Mouse (Mus musculus): Measurements from ENCODE around the gene Zfp174. TPM values are rescaled to one million over a fixed set of nuclear protein-coding genes. Genes with fewer than 3 reads are reported as not detected.

Gene Zfp174
- polyA plus RNA-seq, 1 experiment from 2014 or later = 0.72 TPM

- Histone ChIP-seq H3K4me1 (ENCODE audit: insufficient read depth, low read depth, low read length) (no peaks in the 10 kb centered on the region), H3K9ac (replicated peaks; ENCODE audit: low read depth) (no peak within 1 kb of the TSS), H3K4me3 (ENCODE audit: low read depth, low read length) (no peak within 1 kb of the TSS), H3K9me3 (ENCODE audit: low read length) (no peaks in the 10 kb centered on the region), H3K4me2 (replicated peaks; ENCODE audit: low read depth, low read length) (no peak within 1 kb of the TSS), H3K27me3 (replicated peaks; ENCODE audit: insufficient read depth, low read length) (no peaks in the 10 kb centered on the region), H3K27ac (ENCODE audit: low read length) (no peak within 1 kb of the TSS), H3K36me3 (ENCODE audit: insufficient read depth, low read length) (no peaks in the 10 kb centered on the region)
- DNase-seq (ENCODE audit: low spot score) (no peak), ATAC-seq (no peak)
- TF ChIP-seq CTCF (IDR thresholded peaks at IDR 0.05) (peak; percentile 31), EP300 (IDR thresholded peaks at IDR 0.05) (no peak)
These were observed 16.4 kb upstream of the Zfp174 start, which contains the start of gene Olfr15 for GRCm38 (mm10) chr16:3830588-3831109. TSS of gene Olfr15 (plus strand) at chr16:3830878.

DNA sequence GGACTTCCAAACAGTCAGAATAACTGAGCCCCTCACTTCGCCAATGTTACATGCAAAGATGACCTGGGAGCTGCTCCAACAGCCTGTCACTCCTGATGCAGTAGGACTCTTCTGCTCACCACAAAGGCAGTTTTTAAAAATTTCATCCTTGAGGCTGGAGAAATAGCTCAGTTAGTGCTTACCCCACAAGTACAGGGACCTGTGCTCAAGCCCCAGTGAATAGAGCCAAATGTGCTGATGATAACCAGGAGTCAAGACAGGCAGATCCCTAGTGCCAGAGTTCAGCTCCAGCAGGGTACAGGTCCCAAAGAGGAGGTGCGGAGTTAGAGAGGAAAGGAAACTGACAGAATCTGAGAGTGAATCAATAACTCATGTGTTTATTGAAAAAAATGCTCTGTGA is 11.6 kb upstream of the Zfp174 start:
- H3K9me3 ChIP-seq (ENCODE audit: low read length) = no peaks in the 10 kb centered on the region
- no peak for DNase-seq (ENCODE audit: low spot score)
- H3K36me3 ChIP-seq (ENCODE audit: insufficient read depth, low read length) = no peaks in the 10 kb centered on the region
- no peak overlapping the region for H3K9ac ChIP-seq (replicated peaks; ENCODE audit: low read depth)
- H3K4me2 ChIP-seq (replicated peaks; ENCODE audit: low read depth, low read length) = no peak overlapping the region
- H3K4me3 ChIP-seq (ENCODE audit: low read depth, low read length) = no peak overlapping the region
- no peak for TF ChIP-seq EP300 (IDR thresholded peaks at IDR 0.05)
- TF ChIP-seq CTCF (IDR thresholded peaks at IDR 0.05) = no peak
- no peak overlapping the region for H3K27ac ChIP-seq (ENCODE audit: low read length)
- no peaks in the 10 kb centered on the region for H3K27me3 ChIP-seq (replicated peaks; ENCODE audit: insufficient read depth, low read length)
- no peak for ATAC-seq
- 58% methylated on average over 2 of the region's 2 CpGs for WGBS
- H3K4me1 ChIP-seq (ENCODE audit: insufficient read depth, low read depth, low read length) = no peaks in the 10 kb centered on the region

- no peaks in the 10 kb centered on the region for H3K36me3 ChIP-seq (ENCODE audit: insufficient read depth, low read length)
- WGBS = 52% methylated on average over 17 of the region's 17 CpGs
- no peak overlapping the region for H3K4me2 ChIP-seq (replicated peaks; ENCODE audit: low read depth, low read length)
- ATAC-seq = peak; percentile 52
- no peaks in the 10 kb centered on the region for H3K27me3 ChIP-seq (replicated peaks; ENCODE audit: insufficient read depth, low read length)
- H3K9me3 ChIP-seq (ENCODE audit: low read length) = no peaks in the 10 kb centered on the region
- no peak overlapping the region for H3K4me3 ChIP-seq (ENCODE audit: low read depth, low read length)
- TF ChIP-seq EP300 (IDR thresholded peaks at IDR 0.05) = no peak
- peak; percentile 76 for TF ChIP-seq CTCF (IDR thresholded peaks at IDR 0.05)
- H3K4me1 ChIP-seq (ENCODE audit: insufficient read depth, low read depth, low read length) = no peaks in the 10 kb centered on the region
- peak; percentile 54 for DNase-seq (ENCODE audit: low spot score)
- no peak overlapping the region for H3K27ac ChIP-seq (ENCODE audit: low read length)
- no peak overlapping the region for H3K9ac ChIP-seq (replicated peaks; ENCODE audit: low read depth)
These were observed 7.7 kb upstream of the Zfp174 start for GRCm38 (mm10) chr16:3839157-3839885.

- 22% methylated on average over 4 of the region's 4 CpGs for WGBS
- no peak overlapping the region for H3K27ac ChIP-seq (ENCODE audit: low read length)
- TF ChIP-seq EP300 (IDR thresholded peaks at IDR 0.05) = no peak
- TF ChIP-seq CTCF (IDR thresholded peaks at IDR 0.05) = no peak
- no peak for ATAC-seq
- DNase-seq (ENCODE audit: low spot score) = no peak
- H3K36me3 ChIP-seq (ENCODE audit: insufficient read depth, low read length) = no peaks in the 10 kb centered on the region
- H3K9me3 ChIP-seq (ENCODE audit: low read length) = no peaks in the 10 kb centered on the region
- H3K4me3 ChIP-seq (ENCODE audit: low read depth, low read length) = no peak overlapping the region
- H3K4me1 ChIP-seq (ENCODE audit: insufficient read depth, low read depth, low read length) = peaks cover 6% of the 10 kb centered on the region; the same call in 1 of the 2 replicates
- no peak overlapping the region for H3K9ac ChIP-seq (replicated peaks; ENCODE audit: low read depth)
- no peak overlapping the region for H3K4me2 ChIP-seq (replicated peaks; ENCODE audit: low read depth, low read length)
- H3K27me3 ChIP-seq (replicated peaks; ENCODE audit: insufficient read depth, low read length) = no peaks in the 10 kb centered on the region
These were observed 4.1 kb upstream of the Zfp174 start for GRCm38 (mm10) chr16:3842989-3843388.

DNA sequence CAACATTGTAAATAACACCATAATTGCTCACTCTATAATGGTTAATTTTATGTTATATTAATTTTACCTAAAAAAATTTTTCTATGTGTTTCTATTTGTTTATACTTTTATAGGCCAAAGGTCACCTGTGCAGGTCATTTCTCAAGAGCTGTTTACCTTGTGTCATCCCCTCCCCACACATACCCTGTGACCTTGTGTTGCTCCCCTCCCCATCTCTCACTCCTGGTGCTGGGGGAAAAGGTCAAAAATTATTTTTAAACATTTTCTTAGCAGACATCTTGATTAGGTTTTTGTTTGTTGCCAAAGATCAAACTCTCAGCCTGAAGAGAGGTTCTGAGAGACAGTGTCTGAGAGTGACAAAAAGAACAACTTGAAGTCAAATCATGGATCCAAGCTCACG is 3.3 kb upstream of the Zfp174 start:
- Histone ChIP-seq H3K4me3 (ENCODE audit: low read depth, low read length) (no peak overlapping the region), H3K27me3 (replicated peaks; ENCODE audit: insufficient read depth, low read length) (no peaks in the 10 kb centered on the region), H3K4me1 (ENCODE audit: insufficient read depth, low read depth, low read length) (peaks cover 6% of the 10 kb centered on the region; the same call in 1 of the 2 replicates), H3K36me3 (ENCODE audit: insufficient read depth, low read length) (no peaks in the 10 kb centered on the region), H3K9ac (replicated peaks; ENCODE audit: low read depth) (no peak overlapping the region), H3K27ac (ENCODE audit: low read length) (no peak overlapping the region), H3K9me3 (ENCODE audit: low read length) (no peaks in the 10 kb centered on the region), H3K4me2 (replicated peaks; ENCODE audit: low read depth, low read length) (no peak overlapping the region)
- DNase-seq (ENCODE audit: low spot score) (no peak), ATAC-seq (no peak)
- 64% methylated on average over 1 of the region's 1 CpGs for WGBS
- no peak for TF ChIP-seq EP300 (IDR thresholded peaks at IDR 0.05)

DNA sequence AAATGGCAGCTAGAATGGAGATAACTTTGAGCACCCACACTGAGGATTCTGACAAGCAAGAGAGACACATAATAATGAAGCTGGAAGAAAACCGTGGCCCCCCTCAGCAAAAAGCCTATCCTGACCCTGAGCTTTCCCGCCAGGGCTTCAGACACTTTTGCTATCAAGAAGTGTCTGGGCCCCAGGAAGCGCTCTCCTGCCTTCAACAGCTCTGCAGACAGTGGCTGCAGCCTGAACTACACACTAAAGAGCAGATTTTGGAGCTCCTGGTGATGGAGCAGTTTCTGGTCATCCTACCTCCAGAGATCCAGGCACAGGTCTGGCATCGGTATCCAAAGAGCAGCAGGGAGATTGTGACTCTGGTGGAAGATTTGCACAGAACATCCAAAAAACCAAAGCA is 803 bp downstream of the Zfp174 start:
- Histone ChIP-seq H3K27me3 (replicated peaks; ENCODE audit: insufficient read depth, low read length) (no peaks in the 10 kb centered on the region), H3K4me2 (replicated peaks; ENCODE audit: low read depth, low read length) (peak overlapping the region; percentile 70; the same call in 1 of the 2 replicates), H3K4me3 (ENCODE audit: low read depth, low read length) (peak overlapping the region; percentile 62; the same call in 1 of the 2 replicates), H3K27ac (ENCODE audit: low read length) (no peak overlapping the region), H3K9ac (replicated peaks; ENCODE audit: low read depth) (no peak overlapping the region), H3K36me3 (ENCODE audit: insufficient read depth, low read length) (no peaks in the 10 kb centered on the region), H3K9me3 (ENCODE audit: low read length) (no peaks in the 10 kb centered on the region), H3K4me1 (ENCODE audit: insufficient read depth, low read depth, low read length) (peaks cover 6% of the 10 kb centered on the region; the same call in 1 of the 2 replicates)
- no peak for TF ChIP-seq CTCF (IDR thresholded peaks at IDR 0.05)
- no peak for TF ChIP-seq EP300 (IDR thresholded peaks at IDR 0.05)
- ATAC-seq (no peak), DNase-seq (ENCODE audit: low spot score) (peak; percentile 11)
- 60% methylated on average over 4 of the region's 4 CpGs for WGBS
